Mouse (Mus musculus) stomach, embryonic 16.5 days (tissue): ENCODE data around the gene Mgmt. TPM values are rescaled to one million over a fixed set of nuclear protein-coding genes. Genes with fewer than 3 reads are reported as not detected.

Experiments
- ATAC-seq: fragments of 200-750 bp; cut with Nextera tagmentation; 2 replicates; pipeline ENCODE4 v1.8.0; 2017; ENCODE audit warnings: moderate number of reproducible peaks, moderate TSS enrichment; ENCODE audit not compliant: insufficient read depth, low FRiP score
- H3K27ac ChIP-seq: fragments of 300-500 bp; sonication (generic); 2 replicates; pipeline ENCODE4 v1.5.1; 2014; ENCODE audit warnings: low read length
- H3K27me3 ChIP-seq: fragments of 300-500 bp; sonication (generic); 2 replicates; pipeline ENCODE4 v1.6.1; 2014; ENCODE audit warnings: low read length, control low read depth, mixed read lengths; ENCODE audit not compliant: control insufficient read depth, insufficient read depth
- H3K36me3 ChIP-seq: fragments of 300-500 bp; sonication (generic); 2 replicates; pipeline ENCODE4 v1.6.1; 2014; ENCODE audit warnings: low read length; ENCODE audit not compliant: control insufficient read depth, insufficient read depth
- H3K4me1 ChIP-seq: fragments of 300-500 bp; sonication (generic); 2 replicates; pipeline ENCODE4 v1.6.1; 2014; ENCODE audit warnings: low read length, control low read depth, mixed read lengths; ENCODE audit not compliant: control insufficient read depth, insufficient read depth
- H3K4me2 ChIP-seq: fragments of 300-500 bp; sonication (generic); 2 replicates; pipeline ENCODE4 v1.6.1; 2014; ENCODE audit warnings: low read depth, low read length, mixed read lengths
- H3K4me3 ChIP-seq: fragments of 300-500 bp; sonication (generic); replicated peaks from 2 replicates; pipeline ENCODE4 v1.5.1; 2014; ENCODE audit warnings: mild to moderate bottlenecking, low read length
- H3K9ac ChIP-seq: fragments of 300-500 bp; sonication (generic); 2 replicates; pipeline ENCODE4 v1.6.1; 2014; ENCODE audit warnings: low read length
- H3K9me3 ChIP-seq: fragments of 300-500 bp; sonication (generic); replicated peaks from 2 replicates; pipeline ENCODE4 v1.6.1; 2016; ENCODE audit warnings: low read length, control low read depth; ENCODE audit not compliant: control insufficient read depth
- WGBS: fragments of 180-500 bp; shearing (Covaris S2); extraction: QIAGEN DNeasy Blood & Tissue Kit; methylation state at CpG from one replicate; pipeline ENCODE4 v1.1.7; 2014; 5-methylcytosine and 5-hydroxymethylcytosine counted together
- polyA plus RNA-seq: library from polyadenylated mRNA; unstranded; fragments of >200 nt; fragmentation: Nextera tagmentation; extraction: Ambion mirVana; gene quantifications from 2 replicates; pipeline ENCODE4 v1.2.1, GENCODE M21; 2015

Gene Mgmt
- polyA plus RNA-seq, 1 experiment from 2014 or later, result 7.3 TPM

GRCm38 (mm10) chr7:137112101-137112500 lies 217.7 kb downstream of the Mgmt start:
- Histone ChIP-seq H3K27me3 (no peaks in the 10 kb centered on the region), H3K4me1 (no peaks in the 10 kb centered on the region), H3K4me2 (no peak overlapping the region), H3K4me3 (no peak overlapping the region), H3K27ac (no peak overlapping the region), H3K36me3 (no peaks in the 10 kb centered on the region), H3K9me3 (peaks cover 5% of the 10 kb centered on the region; the same call in 1 of the 2 replicates), H3K9ac (no peak overlapping the region)
- WGBS, result 90% methylated on average over 4 of the region's 4 CpGs
- no peak for ATAC-seq

- Histone ChIP-seq H3K4me1 (no peaks in the 10 kb centered on the region), H3K36me3 (no peaks in the 10 kb centered on the region), H3K4me3 (no peak overlapping the region), H3K27ac (no peak overlapping the region), H3K4me2 (no peak overlapping the region), H3K27me3 (no peaks in the 10 kb centered on the region), H3K9ac (no peak overlapping the region), H3K9me3 (peaks cover 5% of the 10 kb centered on the region; the same call in 1 of the 2 replicates)
- 60% methylated on average over 4 of the region's 4 CpGs for WGBS
- no peak for ATAC-seq
Measured at GRCm38 (mm10) chr7:137116246-137116645, 221.8 kb downstream of the Mgmt start.

GRCm38 (mm10) chr7:137121243-137121858 lies 226.9 kb downstream of the Mgmt start:
- Histone ChIP-seq H3K4me1 (no peaks in the 10 kb centered on the region), H3K36me3 (no peaks in the 10 kb centered on the region), H3K27ac (no peak overlapping the region), H3K27me3 (no peaks in the 10 kb centered on the region), H3K4me2 (no peak overlapping the region), H3K9me3 (no peaks in the 10 kb centered on the region), H3K9ac (no peak overlapping the region), H3K4me3 (no peak overlapping the region)
- 73% methylated on average over 16 of the region's 16 CpGs for WGBS
- no peak for ATAC-seq

GRCm38 (mm10) chr7:137128726-137129125 lies 234.3 kb downstream of the Mgmt start:
- Histone ChIP-seq H3K27ac (no peak overlapping the region), H3K4me1 (no peaks in the 10 kb centered on the region), H3K9ac (no peak overlapping the region), H3K36me3 (no peaks in the 10 kb centered on the region), H3K4me3 (no peak overlapping the region), H3K27me3 (no peaks in the 10 kb centered on the region), H3K9me3 (no peaks in the 10 kb centered on the region), H3K4me2 (no peak overlapping the region)
- WGBS, result 86% methylated on average over 8 of the region's 8 CpGs
- no peak for ATAC-seq

- Histone ChIP-seq H3K4me3 (no peak overlapping the region), H3K4me2 (no peak overlapping the region), H3K36me3 (no peaks in the 10 kb centered on the region), H3K9ac (no peak overlapping the region), H3K9me3 (no peaks in the 10 kb centered on the region), H3K4me1 (no peaks in the 10 kb centered on the region), H3K27ac (no peak overlapping the region), H3K27me3 (no peaks in the 10 kb centered on the region)
- ATAC-seq, result no peak
- WGBS, result 84% methylated on average over 10 of the region's 10 CpGs
Measured at GRCm38 (mm10) chr7:137130211-137130610, 235.8 kb downstream of the Mgmt start.

GRCm38 (mm10) chr7:137131957-137132356 lies 237.5 kb downstream of the Mgmt start:
- H3K27me3 ChIP-seq, result no peaks in the 10 kb centered on the region
- H3K9me3 ChIP-seq, result no peaks in the 10 kb centered on the region
- no peak overlapping the region for H3K4me2 ChIP-seq
- 58% methylated on average over 5 of the region's 5 CpGs for WGBS
- no peaks in the 10 kb centered on the region for H3K36me3 ChIP-seq
- H3K4me3 ChIP-seq, result no peak overlapping the region
- ATAC-seq, result no peak
- no peak overlapping the region for H3K9ac ChIP-seq
- H3K4me1 ChIP-seq, result no peaks in the 10 kb centered on the region
- no peak overlapping the region for H3K27ac ChIP-seq

- no peaks in the 10 kb centered on the region for H3K27me3 ChIP-seq
- no peak overlapping the region for H3K27ac ChIP-seq
- no peak overlapping the region for H3K4me3 ChIP-seq
- ATAC-seq, result no peak
- WGBS, result 65% methylated on average over 5 of the region's 5 CpGs
- no peak overlapping the region for H3K4me2 ChIP-seq
- no peak overlapping the region for H3K9ac ChIP-seq
- no peaks in the 10 kb centered on the region for H3K36me3 ChIP-seq
- no peaks in the 10 kb centered on the region for H3K9me3 ChIP-seq
- H3K4me1 ChIP-seq, result no peaks in the 10 kb centered on the region
Measured at GRCm38 (mm10) chr7:137138101-137138500, 243.7 kb downstream of the Mgmt start.

- ATAC-seq, result no peak
- H3K27ac ChIP-seq, result no peak overlapping the region
- H3K4me3 ChIP-seq, result no peak overlapping the region
- H3K9ac ChIP-seq, result no peak overlapping the region
- no peaks in the 10 kb centered on the region for H3K9me3 ChIP-seq
- H3K27me3 ChIP-seq, result no peaks in the 10 kb centered on the region
- no peaks in the 10 kb centered on the region for H3K36me3 ChIP-seq
- WGBS, result 66% methylated on average over 7 of the region's 7 CpGs
- H3K4me1 ChIP-seq, result no peaks in the 10 kb centered on the region
- H3K4me2 ChIP-seq, result no peak overlapping the region
Measured at GRCm38 (mm10) chr7:137140321-137140720, 245.9 kb downstream of the Mgmt start.

- ATAC-seq, result no peak
- no peak overlapping the region for H3K4me2 ChIP-seq
- H3K9me3 ChIP-seq, result no peaks in the 10 kb centered on the region
- H3K27me3 ChIP-seq, result no peaks in the 10 kb centered on the region
- H3K4me1 ChIP-seq, result no peaks in the 10 kb centered on the region
- no peaks in the 10 kb centered on the region for H3K36me3 ChIP-seq
- no peak overlapping the region for H3K9ac ChIP-seq
- 47% methylated on average over 3 of the region's 3 CpGs for WGBS
- H3K27ac ChIP-seq, result no peak overlapping the region
- H3K4me3 ChIP-seq, result no peak overlapping the region
Measured at GRCm38 (mm10) chr7:137141386-137141785, 247.0 kb downstream of the Mgmt start.
